Mouse (Mus musculus): ENCODE measurements around the gene Zfp51. TPM values are rescaled to one million over a fixed set of nuclear protein-coding genes. Genes with fewer than 3 reads are reported as not detected.
"Not testable (repeated sequence)": the region's sequence is repeated elsewhere in the genome, so short reads cannot be mapped to it uniquely, and the experiment has no call there.

The Zfp51 gene
- polyA plus RNA-seq, 1 experiment from 2014 or later, result 12.7 TPM

DNA sequence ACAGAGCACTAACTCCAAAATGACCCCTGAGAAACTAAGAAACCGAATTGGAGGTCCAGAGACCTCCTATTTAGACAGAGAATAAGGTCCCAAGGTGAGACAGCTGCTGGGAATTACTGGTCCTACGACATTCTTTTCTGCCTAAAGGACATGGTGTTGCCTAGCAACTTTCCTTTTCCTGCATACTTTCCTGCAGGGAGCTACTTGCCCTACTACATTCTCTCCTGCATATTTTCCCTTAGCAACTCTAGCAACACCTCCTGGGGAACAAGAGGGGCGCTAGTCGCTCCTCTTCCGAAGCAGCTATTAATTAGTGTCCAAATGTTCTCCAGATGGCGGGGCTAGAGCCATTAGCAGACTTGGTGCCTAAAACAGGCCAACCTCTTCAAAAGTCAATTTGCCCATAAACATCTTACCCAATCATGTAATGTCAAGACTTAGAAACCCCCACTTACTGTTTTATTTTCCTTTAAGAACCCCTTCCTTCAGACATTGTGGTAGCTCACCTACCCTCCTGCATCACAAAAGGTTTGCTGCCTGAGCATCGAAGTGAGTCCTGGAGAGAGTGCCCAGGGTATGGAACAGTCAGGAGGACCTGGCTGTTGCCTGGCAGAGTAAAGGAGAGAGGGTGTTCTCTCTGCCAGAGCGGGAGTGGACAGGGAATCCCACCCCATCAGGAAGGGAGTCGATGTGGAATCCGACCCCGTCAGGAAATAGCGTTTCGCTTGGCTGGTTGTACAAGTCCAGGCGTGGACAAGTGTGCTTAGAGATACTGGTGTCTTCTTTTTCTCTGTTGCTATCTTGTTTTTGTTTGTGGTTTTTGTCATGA lies 23.4 kb downstream of the Zfp51 start:
- WGBS, result 17% methylated on average over 14 of the region's 14 CpGs

GRCm38 (mm10) chr17:21474729-21475128 lies 24.6 kb downstream of the Zfp51 start:
- not testable (repeated sequence) for H3K9ac ChIP-seq (ENCODE audit: low read depth, low read length); H3K4me2 ChIP-seq (ENCODE audit: low read depth, low read length); DNase-seq (ENCODE audit: low spot score); H3K27ac ChIP-seq (replicated peaks; ENCODE audit: low read depth, low read length); H3K36me3 ChIP-seq (ENCODE audit: control insufficient read depth, insufficient read depth, low read length); H3K9me3 ChIP-seq (ENCODE audit: control insufficient read depth, low read length); H3K4me1 ChIP-seq (ENCODE audit: control insufficient read depth, insufficient read depth, low read length); H3K27me3 ChIP-seq (replicated peaks; ENCODE audit: control insufficient read depth, insufficient read depth, low read length); ATAC-seq (ENCODE audit: low read depth); H3K4me3 ChIP-seq (ENCODE audit: low read depth, low read length)
- 6% methylated on average over 5 of the region's 10 CpGs for WGBS

More for the DNA sequence above, 23.4 kb downstream of the Zfp51 start:
- Histone ChIP-seq H3K9me3 (ENCODE audit: control insufficient read depth, low read length) (no peaks in the 10 kb centered on the region), H3K27ac (replicated peaks; ENCODE audit: low read depth, low read length) (peak overlapping the region; percentile 65), H3K4me1 (ENCODE audit: control insufficient read depth, insufficient read depth, low read length) (peaks cover 5% of the 10 kb centered on the region; the same call in 1 of the 2 replicates), H3K36me3 (ENCODE audit: control insufficient read depth, insufficient read depth, low read length) (no peaks in the 10 kb centered on the region), H3K9ac (ENCODE audit: low read depth, low read length) (no peak overlapping the region), H3K4me2 (ENCODE audit: low read depth, low read length) (peak overlapping the region; percentile 32; the same call in 1 of the 2 replicates), H3K27me3 (replicated peaks; ENCODE audit: control insufficient read depth, insufficient read depth, low read length) (no peaks in the 10 kb centered on the region), H3K4me3 (ENCODE audit: low read depth, low read length) (no peak overlapping the region)
- peak; percentile 95 for ATAC-seq (ENCODE audit: low read depth)
- DNase-seq (ENCODE audit: low spot score), result peak; percentile 82

DNA sequence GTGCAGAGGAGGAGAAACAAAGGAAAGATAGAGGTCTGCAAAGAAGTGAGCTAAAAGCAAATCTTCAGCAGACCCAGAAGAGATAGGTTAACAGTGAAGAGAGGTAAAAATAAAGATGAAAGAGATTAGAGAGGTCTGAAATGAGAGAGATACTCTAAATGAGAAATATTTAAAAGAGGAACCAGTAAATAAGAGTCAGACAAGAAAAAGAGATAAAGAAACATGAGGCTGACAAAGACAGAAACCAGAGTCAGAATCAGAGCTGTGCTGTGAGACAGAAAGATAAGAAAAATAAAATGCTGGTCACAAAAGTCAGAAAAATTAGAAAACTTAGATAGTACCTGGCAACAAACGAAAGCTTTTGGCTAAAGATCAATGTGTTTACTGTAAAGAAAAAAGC lies 25.1 kb downstream of the Zfp51 start:
- H3K36me3 ChIP-seq (ENCODE audit: control insufficient read depth, insufficient read depth, low read length); H3K9me3 ChIP-seq (ENCODE audit: control insufficient read depth, low read length); H3K4me3 ChIP-seq (ENCODE audit: low read depth, low read length); H3K9ac ChIP-seq (ENCODE audit: low read depth, low read length); H3K4me1 ChIP-seq (ENCODE audit: control insufficient read depth, insufficient read depth, low read length); DNase-seq (ENCODE audit: low spot score); H3K27ac ChIP-seq (replicated peaks; ENCODE audit: low read depth, low read length); H3K27me3 ChIP-seq (replicated peaks; ENCODE audit: control insufficient read depth, insufficient read depth, low read length); ATAC-seq (ENCODE audit: low read depth); H3K4me2 ChIP-seq (ENCODE audit: low read depth, low read length): not testable (repeated sequence)
- 76% methylated on average over 1 of the region's 1 CpGs for WGBS

DNA sequence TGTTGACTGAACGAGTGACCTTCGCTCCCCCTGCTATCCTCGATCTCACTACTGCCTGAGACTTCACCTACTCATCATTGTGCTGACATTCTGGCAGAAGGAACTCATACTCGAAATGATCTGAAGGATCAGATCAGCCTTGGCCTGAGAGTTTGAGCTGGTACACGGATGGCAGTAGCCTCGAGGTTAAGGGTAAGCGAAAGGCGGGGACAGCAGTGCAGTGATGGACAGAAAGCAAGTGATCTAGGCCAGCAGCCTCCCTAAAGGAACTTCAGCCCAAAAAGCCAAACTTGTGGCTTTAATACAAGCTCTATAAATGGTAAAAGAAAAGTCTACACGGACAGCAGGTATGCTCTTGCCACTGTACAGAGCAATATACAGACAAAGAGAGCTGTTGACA lies 26.2 kb downstream of the Zfp51 start:
- H3K9ac ChIP-seq (ENCODE audit: low read depth, low read length); DNase-seq (ENCODE audit: low spot score); ATAC-seq (ENCODE audit: low read depth); H3K4me3 ChIP-seq (ENCODE audit: low read depth, low read length); H3K27ac ChIP-seq (replicated peaks; ENCODE audit: low read depth, low read length); H3K9me3 ChIP-seq (ENCODE audit: control insufficient read depth, low read length); H3K27me3 ChIP-seq (replicated peaks; ENCODE audit: control insufficient read depth, insufficient read depth, low read length); H3K36me3 ChIP-seq (ENCODE audit: control insufficient read depth, insufficient read depth, low read length); H3K4me1 ChIP-seq (ENCODE audit: control insufficient read depth, insufficient read depth, low read length); H3K4me2 ChIP-seq (ENCODE audit: low read depth, low read length): not testable (repeated sequence)
- WGBS, result 78% methylated on average over 4 of the region's 9 CpGs

DNA sequence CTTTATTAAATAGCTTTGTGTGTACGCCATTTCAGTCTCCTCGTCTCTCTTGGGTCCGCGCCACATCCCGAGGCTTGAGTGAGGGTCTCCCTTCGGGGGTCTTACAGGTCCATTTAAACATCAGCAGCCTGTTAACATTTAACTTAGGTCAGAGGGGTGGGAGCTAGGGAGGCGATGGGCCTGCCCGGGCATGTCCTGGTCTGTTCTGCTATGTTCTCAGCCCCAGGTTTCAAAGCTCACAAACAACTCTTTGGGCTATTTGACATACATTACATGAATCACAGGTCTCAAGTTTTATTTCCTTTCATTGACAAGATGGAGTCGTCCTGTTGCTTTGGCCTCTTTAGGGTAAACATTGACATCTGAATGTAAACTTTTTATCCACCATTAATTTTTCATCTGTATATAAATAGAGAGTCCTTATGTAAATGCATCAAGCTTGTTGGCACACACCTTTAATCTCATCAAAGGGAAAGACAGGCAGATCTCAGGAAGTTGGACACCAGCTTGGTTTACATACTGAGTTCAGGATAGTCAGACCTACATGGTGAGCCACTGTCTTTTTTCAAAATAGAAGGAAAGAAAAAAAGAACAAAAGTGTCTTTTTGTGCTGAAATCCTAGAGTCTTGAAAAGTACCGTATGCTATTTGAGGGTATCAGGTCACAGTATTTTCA lies 28.1 kb downstream of the Zfp51 start:
- not testable (repeated sequence) for DNase-seq (ENCODE audit: low spot score); H3K4me2 ChIP-seq (ENCODE audit: low read depth, low read length); ATAC-seq (ENCODE audit: low read depth); H3K9me3 ChIP-seq (ENCODE audit: control insufficient read depth, low read length); H3K36me3 ChIP-seq (ENCODE audit: control insufficient read depth, insufficient read depth, low read length); H3K27ac ChIP-seq (replicated peaks; ENCODE audit: low read depth, low read length); H3K27me3 ChIP-seq (replicated peaks; ENCODE audit: control insufficient read depth, insufficient read depth, low read length); H3K4me1 ChIP-seq (ENCODE audit: control insufficient read depth, insufficient read depth, low read length); H3K4me3 ChIP-seq (ENCODE audit: low read depth, low read length); H3K9ac ChIP-seq (ENCODE audit: low read depth, low read length)
- 78% methylated on average over 8 of the region's 10 CpGs for WGBS

GRCm38 (mm10) chr17:21488760-21489499 lies 38.8 kb downstream of the Zfp51 start, which contains the start of gene Zfp53:
Zfp53 (plus strand) TSS chr17:21488998.
- Histone ChIP-seq H3K4me2 (ENCODE audit: low read depth, low read length) (peak within 1 kb of the TSS; percentile 65), H3K27me3 (replicated peaks; ENCODE audit: control insufficient read depth, insufficient read depth, low read length) (no peaks in the 10 kb centered on the region), H3K4me1 (ENCODE audit: control insufficient read depth, insufficient read depth, low read length) (no peaks in the 10 kb centered on the region), H3K9ac (ENCODE audit: low read depth, low read length) (peak within 1 kb of the TSS; percentile 69), H3K9me3 (ENCODE audit: control insufficient read depth, low read length) (no peaks in the 10 kb centered on the region), H3K36me3 (ENCODE audit: control insufficient read depth, insufficient read depth, low read length) (no peaks in the 10 kb centered on the region), H3K27ac (replicated peaks; ENCODE audit: low read depth, low read length) (peak within 1 kb of the TSS; percentile 54; the same call in 1 of the 2 replicates), H3K4me3 (ENCODE audit: low read depth, low read length) (peak within 1 kb of the TSS; percentile 82)
- ATAC-seq (ENCODE audit: low read depth), result peak; percentile 100
- 2% methylated on average over 28 of the region's 34 CpGs for WGBS
- peak; percentile 93 for DNase-seq (ENCODE audit: low spot score)

- H3K27ac ChIP-seq (replicated peaks; ENCODE audit: low read depth, low read length), result no peak overlapping the region
- H3K36me3 ChIP-seq (ENCODE audit: control insufficient read depth, insufficient read depth, low read length), result no peaks in the 10 kb centered on the region
- peak overlapping the region; percentile 69 for H3K9ac ChIP-seq (ENCODE audit: low read depth, low read length)
- H3K9me3 ChIP-seq (ENCODE audit: control insufficient read depth, low read length), result no peaks in the 10 kb centered on the region
- H3K4me3 ChIP-seq (ENCODE audit: low read depth, low read length), result peak overlapping the region; percentile 82
- no peaks in the 10 kb centered on the region for H3K4me1 ChIP-seq (ENCODE audit: control insufficient read depth, insufficient read depth, low read length)
- peak overlapping the region; percentile 65 for H3K4me2 ChIP-seq (ENCODE audit: low read depth, low read length)
- 18% methylated on average over 8 of the region's 8 CpGs for WGBS
- DNase-seq (ENCODE audit: low spot score) (no peak), ATAC-seq (ENCODE audit: low read depth) (no peak)
- H3K27me3 ChIP-seq (replicated peaks; ENCODE audit: control insufficient read depth, insufficient read depth, low read length), result no peaks in the 10 kb centered on the region
These were observed 39.4 kb downstream of the Zfp51 start for GRCm38 (mm10) chr17:21489500-21490001.

DNA sequence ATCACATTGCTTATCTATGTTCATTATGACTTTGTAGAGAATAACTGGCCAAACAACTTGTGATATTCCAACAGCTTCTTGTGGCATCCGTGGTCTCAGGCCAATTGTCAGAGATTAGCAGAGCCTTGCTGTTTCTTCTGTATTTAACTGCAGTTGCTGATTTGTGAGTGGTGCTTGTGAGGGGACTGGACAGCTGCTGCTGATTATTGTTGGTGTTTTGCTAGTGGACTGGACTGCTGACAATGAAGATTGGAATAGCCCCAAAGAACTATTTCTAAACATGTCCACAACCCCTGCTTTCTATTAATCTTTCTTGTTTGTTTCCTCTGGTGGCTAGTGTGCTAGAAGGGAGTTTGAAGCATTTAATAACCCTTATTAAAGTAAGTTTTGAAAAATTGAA lies 51.2 kb downstream of the Zfp51 start:
- no peaks in the 10 kb centered on the region for H3K9me3 ChIP-seq (ENCODE audit: control insufficient read depth, low read length)
- peaks cover 11% of the 10 kb centered on the region; the same call in 1 of the 2 replicates for H3K36me3 ChIP-seq (ENCODE audit: control insufficient read depth, insufficient read depth, low read length)
- DNase-seq (ENCODE audit: low spot score) (no peak), ATAC-seq (ENCODE audit: low read depth) (no peak)
- H3K4me2 ChIP-seq (ENCODE audit: low read depth, low read length), result no peak overlapping the region
- no peak overlapping the region for H3K27ac ChIP-seq (replicated peaks; ENCODE audit: low read depth, low read length)
- H3K4me1 ChIP-seq (ENCODE audit: control insufficient read depth, insufficient read depth, low read length), result no peaks in the 10 kb centered on the region
- no peak overlapping the region for H3K4me3 ChIP-seq (ENCODE audit: low read depth, low read length)
- H3K27me3 ChIP-seq (replicated peaks; ENCODE audit: control insufficient read depth, insufficient read depth, low read length), result no peaks in the 10 kb centered on the region
- WGBS, result 66% methylated on average over 1 of the region's 1 CpGs
- H3K9ac ChIP-seq (ENCODE audit: low read depth, low read length), result no peak overlapping the region
